Mouse (Mus musculus): ENCODE measurements around the gene Lingo2. TPM values are rescaled to one million over a fixed set of nuclear protein-coding genes. Genes with fewer than 3 reads are reported as not detected.
A peak's percentile ranks its signal among the peaks of the same experiment; 100 is the strongest.
"Not testable (repeated sequence)": the region's sequence is repeated elsewhere in the genome, so short reads cannot be mapped to it uniquely, and the experiment has no call there.

The Lingo2 gene
- polyA plus RNA-seq, 1 experiment, result 0.16 TPM

GRCm38 (mm10) chr4:36183643-36184042 is 767.9 kb downstream of the Lingo2 start:
- 29% methylated on average over 4 of the region's 4 CpGs for WGBS
- DNase-seq (ENCODE audit: low read depth, low spot score), result no peak

- DNase-seq (ENCODE audit: low read depth, low spot score), result no peak
- 63% methylated on average over 1 of the region's 1 CpGs for WGBS
These were observed 781.4 kb downstream of the Lingo2 start for GRCm38 (mm10) chr4:36170099-36170498.

- no peak for DNase-seq (ENCODE audit: low read depth, low spot score)
These were observed 820.2 kb downstream of the Lingo2 start for GRCm38 (mm10) chr4:36131341-36131740.

GRCm38 (mm10) chr4:36095482-36095881 is 856.1 kb downstream of the Lingo2 start:
- DNase-seq (ENCODE audit: low read depth, low spot score), result no peak
- WGBS, result 58% methylated on average over 4 of the region's 4 CpGs

- no peak for DNase-seq (ENCODE audit: low read depth, low spot score)
- 85% methylated on average over 3 of the region's 3 CpGs for WGBS
These were observed 870.3 kb downstream of the Lingo2 start for GRCm38 (mm10) chr4:36081095-36081852.

GRCm38 (mm10) chr4:36078910-36079525 is 872.5 kb downstream of the Lingo2 start:
- 87% methylated on average over 6 of the region's 6 CpGs for WGBS
- DNase-seq (ENCODE audit: low read depth, low spot score), result no peak

GRCm38 (mm10) chr4:36064701-36065100 is 886.8 kb downstream of the Lingo2 start:
- WGBS, result 59% methylated on average over 1 of the region's 1 CpGs
- DNase-seq (ENCODE audit: low read depth, low spot score), result not testable (repeated sequence)

GRCm38 (mm10) chr4:36052791-36053376 is 898.7 kb downstream of the Lingo2 start:
- no peak for DNase-seq (ENCODE audit: low read depth, low spot score)
- 64% methylated on average over 6 of the region's 6 CpGs for WGBS

GRCm38 (mm10) chr4:36040361-36040760 is 911.2 kb downstream of the Lingo2 start:
- no peak for DNase-seq (ENCODE audit: low read depth, low spot score)
- 76% methylated on average over 3 of the region's 3 CpGs for WGBS

- no peak for DNase-seq (ENCODE audit: low read depth, low spot score)
- WGBS, result 58% methylated on average over 2 of the region's 2 CpGs
These were observed 912.8 kb downstream of the Lingo2 start for GRCm38 (mm10) chr4:36038742-36039141.

- 39% methylated on average over 5 of the region's 5 CpGs for WGBS
- DNase-seq (ENCODE audit: low read depth, low spot score), result no peak
These were observed 919.5 kb downstream of the Lingo2 start for GRCm38 (mm10) chr4:36032039-36032438.

- no peak for DNase-seq (ENCODE audit: low read depth, low spot score)
- WGBS, result 28% methylated on average over 4 of the region's 4 CpGs
These were observed 937.4 kb downstream of the Lingo2 start for GRCm38 (mm10) chr4:36014181-36014580.

- peak; percentile 50 for DNase-seq (ENCODE audit: low read depth, low spot score)
- 23% methylated on average over 2 of the region's 2 CpGs for WGBS
These were observed 959.4 kb downstream of the Lingo2 start for GRCm38 (mm10) chr4:35992005-35992763.

- no peak for DNase-seq (ENCODE audit: low read depth, low spot score)
- 90% methylated on average over 6 of the region's 6 CpGs for WGBS
These were observed 965.5 kb downstream of the Lingo2 start for GRCm38 (mm10) chr4:35986012-35986411.

- WGBS, result 87% methylated on average over 4 of the region's 4 CpGs
These were observed 988.0 kb downstream of the Lingo2 start for GRCm38 (mm10) chr4:35963532-35963931.

GRCm38 (mm10) chr4:35951894-35952293 is 999.7 kb downstream of the Lingo2 start:
- no peak for DNase-seq (ENCODE audit: low read depth, low spot score)

More at GRCm38 (mm10) chr4:35963532-35963931, 988.0 kb downstream of the Lingo2 start:
- no peak for DNase-seq (ENCODE audit: low read depth, low spot score)

- WGBS, result 51% methylated on average over 3 of the region's 3 CpGs
- DNase-seq (ENCODE audit: low read depth, low spot score), result no peak
These were observed 1000.3 kb downstream of the Lingo2 start for GRCm38 (mm10) chr4:35951251-35951650.

GRCm38 (mm10) chr4:35934056-35934661 is 1017.4 kb downstream of the Lingo2 start:
- no peak for DNase-seq (ENCODE audit: low read depth, low spot score)
- WGBS, result 74% methylated on average over 4 of the region's 4 CpGs

- 87% methylated on average over 2 of the region's 2 CpGs for WGBS
- DNase-seq (ENCODE audit: low read depth, low spot score), result no peak
These were observed 1023.8 kb downstream of the Lingo2 start for GRCm38 (mm10) chr4:35927722-35928121.

- DNase-seq (ENCODE audit: low read depth, low spot score), result no peak
- WGBS, result 17% methylated on average over 3 of the region's 3 CpGs
These were observed 1034.1 kb downstream of the Lingo2 start for GRCm38 (mm10) chr4:35917453-35917852.
